Mouse (Mus musculus): ENCODE measurements around the gene Cdk7.

The Cdk7 gene

GRCm38 (mm10) chr13:100721656-100722055 lies 9.1 kb downstream of the Cdk7 start:
- Histone ChIP-seq H3K4me1 (replicated peaks; ENCODE audit: low read depth, low read length) (peaks cover 77% of the 10 kb centered on the region), H3K36me3 (ENCODE audit: insufficient read depth, low read length) (peaks cover 54% of the 10 kb centered on the region), H3K9me3 (ENCODE audit: low read length) (no peaks in the 10 kb centered on the region), H3K4me3 (replicated peaks; ENCODE audit: low read length) (peak overlapping the region; percentile 67), H3K27me3 (ENCODE audit: insufficient read depth, low read length) (no peaks in the 10 kb centered on the region)
- TF ChIP-seq NANOG (IDR thresholded peaks at IDR 0.05; ENCODE audit: borderline replicate concordance, low read length) (no peak), POU5F1 (IDR thresholded peaks at IDR 0.05; ENCODE audit: borderline replicate concordance, low read length) (no peak)

- TF ChIP-seq POU5F1 (IDR thresholded peaks at IDR 0.05; ENCODE audit: borderline replicate concordance, low read length) (no peak), NANOG (IDR thresholded peaks at IDR 0.05; ENCODE audit: borderline replicate concordance, low read length) (no peak), CTCF (conservative IDR thresholded peaks at IDR 0.05; ENCODE audit: low read length) (no peak)
- Histone ChIP-seq H3K36me3 (ENCODE audit: insufficient read depth, low read length) (peaks cover 93% of the 10 kb centered on the region), H3K9me3 (ENCODE audit: low read length) (no peaks in the 10 kb centered on the region), H3K4me1 (replicated peaks; ENCODE audit: low read depth, low read length) (peaks cover 21% of the 10 kb centered on the region), H3K27me3 (ENCODE audit: insufficient read depth, low read length) (no peaks in the 10 kb centered on the region), H3K4me3 (replicated peaks; ENCODE audit: low read length) (no peak overlapping the region)
Observed at GRCm38 (mm10) chr13:100715467-100715866, 15.3 kb downstream of the Cdk7 start.

GRCm38 (mm10) chr13:100706206-100706605 lies 24.5 kb downstream of the Cdk7 start:
- Histone ChIP-seq H3K27me3 (ENCODE audit: insufficient read depth, low read length) (no peaks in the 10 kb centered on the region), H3K4me1 (replicated peaks; ENCODE audit: low read depth, low read length) (no peaks in the 10 kb centered on the region), H3K4me3 (replicated peaks; ENCODE audit: low read length) (no peak overlapping the region), H3K9me3 (ENCODE audit: low read length) (no peaks in the 10 kb centered on the region), H3K36me3 (ENCODE audit: insufficient read depth, low read length) (peaks cover 97% of the 10 kb centered on the region)
- no peak for TF ChIP-seq POU5F1 (IDR thresholded peaks at IDR 0.05; ENCODE audit: borderline replicate concordance, low read length)
- no peak for TF ChIP-seq NANOG (IDR thresholded peaks at IDR 0.05; ENCODE audit: borderline replicate concordance, low read length)
- no peak for TF ChIP-seq CTCF (conservative IDR thresholded peaks at IDR 0.05; ENCODE audit: low read length)

GRCm38 (mm10) chr13:100703468-100703867 lies 27.3 kb downstream of the Cdk7 start:
- no peaks in the 10 kb centered on the region for H3K4me1 ChIP-seq (replicated peaks; ENCODE audit: low read depth, low read length)
- TF ChIP-seq POU5F1 (IDR thresholded peaks at IDR 0.05; ENCODE audit: borderline replicate concordance, low read length), result no peak
- TF ChIP-seq CTCF (conservative IDR thresholded peaks at IDR 0.05; ENCODE audit: low read length), result peak; percentile 20; the same call in 1 of the 2 replicates
- no peaks in the 10 kb centered on the region for H3K9me3 ChIP-seq (ENCODE audit: low read length)
- peaks cover 97% of the 10 kb centered on the region for H3K36me3 ChIP-seq (ENCODE audit: insufficient read depth, low read length)
- H3K27me3 ChIP-seq (ENCODE audit: insufficient read depth, low read length), result no peaks in the 10 kb centered on the region
- H3K4me3 ChIP-seq (replicated peaks; ENCODE audit: low read length), result no peak overlapping the region

- TF ChIP-seq POU5F1 (IDR thresholded peaks at IDR 0.05; ENCODE audit: borderline replicate concordance, low read length) (no peak), CTCF (conservative IDR thresholded peaks at IDR 0.05; ENCODE audit: low read length) (no peak), NANOG (IDR thresholded peaks at IDR 0.05; ENCODE audit: borderline replicate concordance, low read length) (no peak)
- Histone ChIP-seq H3K4me1 (replicated peaks; ENCODE audit: low read depth, low read length) (peaks cover 21% of the 10 kb centered on the region), H3K9me3 (ENCODE audit: low read length) (no peaks in the 10 kb centered on the region), H3K36me3 (ENCODE audit: insufficient read depth, low read length) (peaks cover 83% of the 10 kb centered on the region), H3K27me3 (ENCODE audit: insufficient read depth, low read length) (no peaks in the 10 kb centered on the region), H3K4me3 (replicated peaks; ENCODE audit: low read length) (no peak overlapping the region)
Observed at GRCm38 (mm10) chr13:100698866-100699265, 31.9 kb downstream of the Cdk7 start.

- no peaks in the 10 kb centered on the region for H3K9me3 ChIP-seq (ENCODE audit: low read length)
- H3K27me3 ChIP-seq (ENCODE audit: insufficient read depth, low read length), result no peaks in the 10 kb centered on the region
- H3K4me1 ChIP-seq (replicated peaks; ENCODE audit: low read depth, low read length), result peaks cover 21% of the 10 kb centered on the region
- TF ChIP-seq POU5F1 (IDR thresholded peaks at IDR 0.05; ENCODE audit: borderline replicate concordance, low read length) (no peak), NANOG (IDR thresholded peaks at IDR 0.05; ENCODE audit: borderline replicate concordance, low read length) (no peak), CTCF (conservative IDR thresholded peaks at IDR 0.05; ENCODE audit: low read length) (no peak)
- H3K36me3 ChIP-seq (ENCODE audit: insufficient read depth, low read length), result peaks cover 70% of the 10 kb centered on the region
- no peak overlapping the region for H3K4me3 ChIP-seq (replicated peaks; ENCODE audit: low read length)
Observed at GRCm38 (mm10) chr13:100697541-100697940, 33.2 kb downstream of the Cdk7 start.

GRCm38 (mm10) chr13:100687513-100687912 lies 43.2 kb downstream of the Cdk7 start:
- no peak overlapping the region for H3K4me3 ChIP-seq (replicated peaks; ENCODE audit: low read length)
- H3K27me3 ChIP-seq (ENCODE audit: insufficient read depth, low read length), result no peaks in the 10 kb centered on the region
- H3K36me3 ChIP-seq (ENCODE audit: insufficient read depth, low read length), result no peaks in the 10 kb centered on the region; the same call in 1 of the 2 replicates
- no peaks in the 10 kb centered on the region for H3K4me1 ChIP-seq (replicated peaks; ENCODE audit: low read depth, low read length)
- TF ChIP-seq NANOG (IDR thresholded peaks at IDR 0.05; ENCODE audit: borderline replicate concordance, low read length) (no peak), POU5F1 (IDR thresholded peaks at IDR 0.05; ENCODE audit: borderline replicate concordance, low read length) (no peak)
- no peaks in the 10 kb centered on the region for H3K9me3 ChIP-seq (ENCODE audit: low read length)

- Histone ChIP-seq H3K36me3 (ENCODE audit: insufficient read depth, low read length) (no peaks in the 10 kb centered on the region), H3K4me1 (replicated peaks; ENCODE audit: low read depth, low read length) (peaks cover 22% of the 10 kb centered on the region), H3K9me3 (ENCODE audit: low read length) (no peaks in the 10 kb centered on the region), H3K27me3 (ENCODE audit: insufficient read depth, low read length) (no peaks in the 10 kb centered on the region), H3K4me3 (replicated peaks; ENCODE audit: low read length) (no peak overlapping the region)
- TF ChIP-seq POU5F1 (IDR thresholded peaks at IDR 0.05; ENCODE audit: borderline replicate concordance, low read length) (no peak), CTCF (conservative IDR thresholded peaks at IDR 0.05; ENCODE audit: low read length) (peak; percentile 64), NANOG (IDR thresholded peaks at IDR 0.05; ENCODE audit: borderline replicate concordance, low read length) (no peak)
Observed at GRCm38 (mm10) chr13:100684355-100684754, 46.4 kb downstream of the Cdk7 start.

- Histone ChIP-seq H3K27me3 (ENCODE audit: insufficient read depth, low read length) (no peaks in the 10 kb centered on the region), H3K4me1 (replicated peaks; ENCODE audit: low read depth, low read length) (peaks cover 35% of the 10 kb centered on the region), H3K4me3 (replicated peaks; ENCODE audit: low read length) (no peak overlapping the region), H3K36me3 (ENCODE audit: insufficient read depth, low read length) (no peaks in the 10 kb centered on the region), H3K9me3 (ENCODE audit: low read length) (no peaks in the 10 kb centered on the region)
- TF ChIP-seq CTCF (conservative IDR thresholded peaks at IDR 0.05; ENCODE audit: low read length) (no peak), NANOG (IDR thresholded peaks at IDR 0.05; ENCODE audit: borderline replicate concordance, low read length) (no peak), POU5F1 (IDR thresholded peaks at IDR 0.05; ENCODE audit: borderline replicate concordance, low read length) (no peak)
Observed at GRCm38 (mm10) chr13:100682837-100683236, 47.9 kb downstream of the Cdk7 start.
